Mouse (Mus musculus) heart, postnatal 25 days (tissue): ENCODE data around the gene Exoc6b. TPM values are rescaled to one million over a fixed set of nuclear protein-coding genes. Genes with fewer than 3 reads are reported as not detected.
"Not testable (repeated sequence)": the region's sequence is repeated elsewhere in the genome, so short reads cannot be mapped to it uniquely, and the experiment has no call there.

ENCODE experiments used
- DNase-seq: peaks from one replicate; pipeline ENCODE4 v3.0.0; 2022; ENCODE audit warnings: low spot score
- intact Hi-C: fragments of 180-260 bp; cut with DNase I; formaldehyde crosslinking; loops from one replicate; pipeline ENCODE4 v1.15.1; 2025
- total RNA-seq, 2 experiments: library from RNA; stranded (reverse); gene quantifications; 2 replicates each; pipeline ENCODE4 v1.2.3; 2021

Exoc6b gene
- total RNA-seq, 2 experiments from 2014 or later = 17.4 to 18.5 TPM

DNA sequence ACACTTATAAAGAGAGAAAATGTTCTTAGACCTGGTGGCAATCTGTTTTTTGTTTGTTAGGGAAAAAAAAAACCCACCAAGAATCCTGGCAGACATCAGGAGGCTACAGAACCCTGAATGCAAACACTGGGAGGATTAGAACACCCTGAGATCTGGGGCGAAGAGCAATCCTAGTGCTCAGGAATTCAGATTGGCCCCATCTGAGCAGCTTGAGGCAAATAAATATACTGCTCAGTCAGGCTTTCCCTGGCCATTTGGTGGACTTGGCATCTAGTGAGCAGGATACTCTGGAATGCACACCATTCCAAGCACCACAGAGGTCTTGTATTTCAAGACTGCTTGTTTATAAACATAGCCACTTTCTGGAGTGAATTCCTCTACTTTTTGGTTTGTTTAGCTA, 412.2 kb downstream of the Exoc6b start:
- intact Hi-C loops = no loop called here
- DNase-seq = no peak

DNA sequence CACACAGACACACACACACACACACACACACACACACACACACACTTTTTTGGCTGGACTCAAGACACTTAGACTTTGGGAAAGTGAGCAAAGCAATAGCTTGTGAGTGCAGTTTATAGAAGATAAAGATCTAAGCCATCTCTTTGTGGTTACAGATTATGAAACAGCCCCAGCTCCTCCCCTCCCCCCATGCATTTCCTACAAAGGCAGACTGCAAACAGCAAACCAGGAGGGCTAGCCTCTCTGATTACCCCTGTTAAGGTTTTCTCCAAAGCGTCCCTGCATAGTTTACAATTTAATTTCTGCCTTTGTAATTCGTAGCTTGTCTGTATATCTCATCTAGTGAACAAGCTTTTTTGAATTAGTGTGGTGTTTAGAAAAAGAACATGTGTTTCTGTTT, 412.6 kb downstream of the Exoc6b start:
- intact Hi-C loops = no loop called here

DNA sequence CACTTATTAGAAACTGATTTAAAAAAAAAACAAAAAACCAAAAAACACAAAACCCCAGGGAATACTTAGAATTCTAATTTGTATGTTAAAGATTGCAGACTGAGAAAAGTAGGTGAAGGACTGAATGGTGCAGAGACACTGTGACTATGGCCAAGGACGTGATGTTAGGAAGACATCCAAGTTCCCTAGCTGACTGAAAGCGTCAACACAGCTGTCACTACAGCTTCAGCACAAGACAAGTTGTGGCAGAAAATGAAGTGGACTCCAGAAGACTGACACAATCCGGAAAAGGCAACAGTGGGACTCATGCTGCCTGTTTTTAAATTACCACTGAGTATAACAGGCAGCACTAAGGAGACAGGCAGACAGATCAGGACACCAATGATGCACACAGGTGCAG, 417.4 kb downstream of the Exoc6b start:
- no peak for DNase-seq
- intact Hi-C loops = no loop called here

More for the DNA sequence above, 412.6 kb downstream of the Exoc6b start:
- DNase-seq = no peak

DNA sequence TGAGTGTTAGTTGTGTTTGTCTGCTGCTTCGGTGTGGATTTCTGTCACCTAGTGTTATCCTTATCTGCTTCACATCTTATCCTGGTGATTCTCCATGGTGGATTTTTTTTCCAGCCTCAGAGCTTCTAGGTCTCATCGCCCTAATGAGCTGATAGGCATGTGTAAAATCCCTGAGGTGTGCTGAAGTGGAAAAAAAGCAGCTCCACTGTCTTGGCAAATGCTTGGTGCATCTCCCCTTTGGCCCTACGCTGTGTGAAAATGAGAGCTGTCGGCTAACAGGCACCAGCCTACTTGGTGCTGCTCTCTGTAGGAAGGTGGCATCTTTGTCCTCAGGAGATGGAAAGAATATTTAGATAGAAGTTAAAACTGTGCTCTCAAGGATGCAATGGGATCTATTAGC, 422.1 kb downstream of the Exoc6b start:
- DNase-seq = no peak
- intact Hi-C loops = no loop called here

DNA sequence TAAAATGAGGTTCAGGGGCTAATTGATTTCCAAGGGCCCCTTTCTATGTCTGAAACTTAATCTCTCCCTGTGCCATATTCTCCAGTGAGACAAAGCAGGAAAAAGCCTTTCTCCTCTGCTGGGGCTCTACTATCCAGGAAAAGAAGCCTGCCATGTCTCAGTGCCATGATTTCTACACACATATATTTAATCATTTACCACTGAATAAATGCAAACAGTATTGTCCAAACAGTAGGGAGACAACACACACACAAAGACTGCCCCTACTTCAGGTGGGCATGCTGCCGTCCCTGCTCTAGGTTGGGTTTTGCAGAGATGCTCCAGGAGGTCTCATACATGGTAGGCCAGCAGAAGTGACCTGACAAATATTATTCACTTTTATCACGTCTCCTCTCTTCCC, 422.6 kb downstream of the Exoc6b start:
- no peak for DNase-seq
- intact Hi-C loops = no loop called here

DNA sequence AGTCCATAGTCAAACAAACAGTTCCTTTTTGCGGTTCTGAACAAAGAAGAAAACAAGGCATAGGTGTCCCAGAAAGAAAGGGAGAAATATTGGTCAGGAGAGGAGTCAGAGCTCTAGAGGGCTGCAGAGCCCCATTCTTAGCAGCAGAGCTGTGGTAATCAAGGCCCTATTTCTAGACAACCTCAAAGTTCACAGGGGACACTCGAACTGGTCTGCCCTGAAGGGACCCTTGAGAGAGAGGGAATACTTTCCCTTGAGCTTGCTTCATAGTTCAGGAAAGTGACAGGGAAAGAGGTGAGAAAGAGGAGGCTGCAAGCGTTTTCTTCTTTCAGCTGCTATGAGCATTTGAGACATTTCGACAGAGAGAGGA, 428.3 kb downstream of the Exoc6b start:
- DNase-seq = no peak
- intact Hi-C loops = loop anchor here (2.0 to 5.0 kb wide), 2 partner anchors 54 to 271 kb away; no protein-coding TSS in a partner anchor

DNA sequence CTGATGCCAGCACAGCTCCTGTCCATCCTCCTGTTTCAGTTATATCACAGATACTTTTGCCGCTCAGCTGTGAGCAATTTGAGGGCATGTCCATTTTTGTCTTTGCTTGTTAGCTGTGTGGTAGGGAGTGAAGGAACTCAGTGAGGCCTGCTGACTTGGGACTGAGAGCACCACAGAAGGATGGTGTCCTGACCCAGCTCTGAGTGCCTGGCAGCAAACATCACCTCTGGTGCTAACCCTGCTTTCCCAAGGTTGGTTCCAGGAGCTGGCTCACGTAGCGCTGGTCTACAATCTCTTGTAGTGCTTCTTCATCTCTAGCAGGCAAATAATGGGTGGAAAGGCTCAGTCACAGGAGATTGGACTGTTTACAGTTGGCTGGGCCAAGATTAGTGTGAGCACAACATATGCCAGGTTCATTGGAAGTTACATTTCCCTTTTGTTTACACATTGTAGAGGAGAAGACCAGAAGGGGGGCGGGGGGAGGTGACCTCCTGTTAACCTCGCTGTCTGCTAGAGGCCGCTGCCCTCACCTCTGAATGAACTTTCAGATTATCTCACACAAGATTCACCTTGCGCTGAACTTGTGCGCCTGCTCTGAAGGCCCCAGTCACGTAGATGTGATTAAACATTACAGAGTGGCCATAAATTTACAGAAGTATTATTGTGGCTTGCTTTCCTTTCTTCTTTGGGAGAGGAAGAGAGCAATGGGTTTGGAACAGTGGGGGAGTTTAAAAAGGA, 428.8 kb downstream of the Exoc6b start:
- intact Hi-C loops = loop anchor here (2.0 to 5.0 kb wide), 2 partner anchors 54 to 272 kb away; no protein-coding TSS in a partner anchor
- DNase-seq = peak; percentile 16

DNA sequence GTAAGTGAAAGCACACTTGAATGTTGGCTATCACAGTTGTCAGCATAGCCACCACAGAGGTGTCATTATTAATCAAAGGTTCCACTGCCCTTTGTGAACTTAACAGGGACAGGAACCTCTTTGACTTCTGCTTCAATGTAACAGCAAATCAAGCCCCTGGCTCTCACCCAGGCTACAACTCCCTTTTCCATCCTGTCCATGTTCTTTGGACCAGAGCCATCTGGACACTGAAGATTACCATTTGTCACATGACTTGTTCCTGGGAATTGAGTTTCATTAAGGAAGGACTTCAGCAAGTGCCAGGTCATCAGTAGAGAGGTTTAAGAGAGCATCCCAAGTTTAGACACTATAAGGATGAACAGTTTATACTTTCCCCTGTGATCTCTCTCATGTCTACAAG, 431.1 kb downstream of the Exoc6b start:
- intact Hi-C loops = loop anchor here (5.0 kb wide), 1 partner anchor 254 kb away; no protein-coding TSS in a partner anchor
- peak; percentile 51 for DNase-seq

DNA sequence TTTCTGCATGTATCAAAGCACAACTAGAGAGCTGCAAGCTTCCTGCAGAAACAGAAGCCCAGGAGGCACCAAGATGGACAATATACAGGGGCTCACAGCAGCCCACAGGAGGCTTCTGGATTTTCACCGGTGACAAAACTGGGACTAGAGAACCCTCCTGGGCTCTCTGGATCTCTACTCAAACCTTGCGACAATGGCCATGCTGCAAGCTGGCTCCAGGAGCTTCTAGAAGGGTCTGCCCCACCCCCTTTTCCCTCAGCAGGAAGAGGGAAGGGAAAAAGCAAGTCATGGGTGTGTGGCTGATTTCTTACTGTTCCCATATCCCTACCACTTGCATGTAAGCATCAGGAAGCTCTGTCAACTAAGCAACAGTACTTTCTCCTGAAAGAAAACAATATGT, 437.7 kb downstream of the Exoc6b start:
- DNase-seq = no peak
- intact Hi-C loops = loop anchor here (5.0 kb wide), 1 partner anchor 39 kb away; the partner anchor contains the start of gene Cyp26b1

DNA sequence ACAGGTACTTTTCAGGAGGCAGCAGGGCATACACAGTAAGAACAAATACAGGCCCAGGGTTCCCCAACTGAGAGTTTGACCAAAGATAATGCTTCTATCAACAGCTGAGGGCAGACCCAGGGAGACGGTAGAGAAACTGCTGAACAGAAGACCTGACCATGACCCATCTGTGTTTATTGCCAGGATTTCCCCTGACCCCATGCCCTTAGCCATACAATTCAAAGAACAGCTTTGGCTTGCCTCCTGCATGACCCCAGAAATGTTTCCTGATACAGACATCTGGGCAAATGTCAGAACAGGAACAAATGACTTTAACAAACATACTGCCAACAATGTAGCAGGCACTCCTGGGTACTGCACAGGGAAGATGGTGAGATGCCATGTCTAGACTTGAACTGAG, 439.0 kb downstream of the Exoc6b start:
- intact Hi-C loops = loop anchor here (5.0 kb wide), 1 partner anchor 38 kb away; the partner anchor contains the start of gene Cyp26b1
- DNase-seq = no peak

DNA sequence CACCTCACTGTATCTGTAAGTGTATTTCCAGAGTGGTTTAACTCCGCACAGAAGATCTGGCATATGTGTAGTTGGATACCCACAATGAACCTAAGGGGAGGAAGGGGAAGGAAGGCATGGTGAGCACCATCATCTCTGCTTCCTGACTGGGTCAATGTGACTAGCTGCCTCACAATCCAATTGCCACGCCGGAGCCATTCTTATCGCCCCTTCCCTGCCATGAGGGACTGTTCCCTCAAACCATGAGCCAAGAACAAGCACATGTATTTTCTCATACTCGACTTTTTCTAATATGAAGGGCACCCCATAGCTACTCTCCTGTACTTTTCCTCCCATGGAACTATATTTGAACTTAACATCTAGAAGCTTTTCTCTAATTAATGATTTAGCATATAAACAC, 440.5 kb downstream of the Exoc6b start:
- no peak for DNase-seq
- intact Hi-C loops = no loop called here

DNA sequence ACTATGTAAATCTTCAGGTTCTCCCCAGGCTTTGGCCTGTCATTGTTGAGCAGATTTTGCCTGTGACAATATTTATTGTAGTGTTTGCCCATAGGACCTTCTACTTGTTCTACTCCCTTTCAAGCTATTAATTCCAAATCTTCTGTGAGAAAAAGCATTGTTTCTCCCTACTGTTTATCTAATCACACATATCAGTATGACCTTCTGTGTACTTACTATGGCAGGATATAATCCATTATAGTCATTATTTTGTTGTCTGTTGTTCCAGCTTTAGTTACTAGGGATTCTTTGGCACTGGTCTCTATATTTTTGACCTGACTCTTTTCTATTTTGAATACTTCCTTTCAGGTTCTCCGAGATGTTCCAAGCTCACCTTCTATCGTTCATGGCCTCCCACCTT, 442.9 kb downstream of the Exoc6b start:
- intact Hi-C loops = no loop called here

DNA sequence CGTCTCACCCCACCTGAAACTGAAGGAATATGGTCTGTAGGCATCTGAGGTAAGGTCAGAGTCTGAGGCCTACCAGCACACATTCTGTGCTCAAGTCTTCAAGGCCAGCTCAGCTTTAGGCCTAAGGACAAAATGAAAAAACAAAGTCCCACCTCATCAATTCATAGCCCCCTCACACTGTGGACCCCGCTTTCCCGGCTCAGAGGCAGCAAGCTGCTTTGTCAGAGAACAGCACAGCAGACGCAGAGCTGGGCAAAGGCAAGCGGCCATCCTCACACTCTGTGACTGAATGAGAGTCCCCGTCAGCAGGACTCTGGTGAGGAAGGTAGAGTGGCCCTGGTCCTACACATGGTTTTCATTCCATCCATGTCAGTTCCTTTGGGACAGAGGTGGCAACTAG, 450.1 kb downstream of the Exoc6b start:
- DNase-seq = no peak
- intact Hi-C loops = no loop called here

More for the DNA sequence above, 442.9 kb downstream of the Exoc6b start:
- no peak for DNase-seq

DNA sequence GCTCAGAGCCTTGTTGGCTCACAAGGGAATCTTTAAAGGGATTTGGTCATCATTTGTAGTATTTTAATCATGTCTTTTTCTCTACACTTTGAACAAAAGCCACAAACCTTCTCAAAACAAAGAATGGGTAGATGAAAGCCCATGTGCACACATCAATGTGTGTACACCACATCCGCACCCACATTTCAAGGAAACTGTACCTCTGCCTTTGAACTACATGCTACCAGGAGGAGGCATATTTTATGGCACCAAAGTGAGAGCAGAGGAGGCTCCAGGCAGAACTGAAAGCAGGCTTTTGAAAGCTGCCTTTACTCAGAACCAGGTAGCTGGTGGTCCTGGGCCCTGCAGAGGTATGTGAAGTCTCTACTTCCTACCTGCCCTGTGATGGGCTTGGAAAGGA, 452.3 kb downstream of the Exoc6b start:
- intact Hi-C loops = no loop called here
- no peak for DNase-seq

DNA sequence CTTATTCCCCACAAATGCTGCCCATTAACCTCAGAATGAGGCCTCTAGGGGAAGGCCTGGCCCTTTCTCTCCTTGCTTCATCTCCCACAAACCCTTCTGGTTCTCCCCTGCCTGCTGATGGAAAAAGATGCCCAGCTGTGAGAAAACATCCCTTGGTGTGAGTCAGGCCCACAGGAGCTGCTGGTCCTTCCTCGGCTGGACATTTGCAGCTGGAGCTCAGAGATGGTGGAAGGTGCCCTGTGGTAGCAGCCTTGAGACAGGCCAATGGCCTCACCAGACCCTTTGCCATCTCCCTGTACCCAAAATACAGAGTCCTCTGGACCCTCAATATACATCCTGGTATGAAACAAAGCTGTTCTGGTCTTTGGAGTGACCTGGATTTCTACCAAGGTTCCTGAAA, 452.7 kb downstream of the Exoc6b start:
- DNase-seq = no peak
- intact Hi-C loops = no loop called here

DNA sequence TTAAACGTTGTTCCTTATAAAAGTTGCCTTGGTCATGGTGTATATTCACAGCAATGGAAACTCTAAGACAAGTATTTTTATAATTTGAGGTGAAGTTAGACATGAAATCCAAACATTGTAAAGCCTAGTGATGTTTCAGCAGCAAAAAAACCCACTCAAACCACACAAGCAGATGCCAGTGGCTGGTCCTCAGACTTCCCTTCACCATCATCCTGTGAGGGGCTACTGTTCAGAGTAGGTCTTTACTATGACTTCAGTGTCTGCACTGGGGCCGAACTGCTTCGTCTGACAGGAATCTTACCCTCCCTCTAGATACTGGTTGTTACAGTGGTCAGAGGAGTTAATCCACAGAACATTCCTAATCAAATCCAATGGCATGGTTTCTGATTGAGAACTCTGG, 455.8 kb downstream of the Exoc6b start:
- no peak for DNase-seq
- intact Hi-C loops = no loop called here

DNA sequence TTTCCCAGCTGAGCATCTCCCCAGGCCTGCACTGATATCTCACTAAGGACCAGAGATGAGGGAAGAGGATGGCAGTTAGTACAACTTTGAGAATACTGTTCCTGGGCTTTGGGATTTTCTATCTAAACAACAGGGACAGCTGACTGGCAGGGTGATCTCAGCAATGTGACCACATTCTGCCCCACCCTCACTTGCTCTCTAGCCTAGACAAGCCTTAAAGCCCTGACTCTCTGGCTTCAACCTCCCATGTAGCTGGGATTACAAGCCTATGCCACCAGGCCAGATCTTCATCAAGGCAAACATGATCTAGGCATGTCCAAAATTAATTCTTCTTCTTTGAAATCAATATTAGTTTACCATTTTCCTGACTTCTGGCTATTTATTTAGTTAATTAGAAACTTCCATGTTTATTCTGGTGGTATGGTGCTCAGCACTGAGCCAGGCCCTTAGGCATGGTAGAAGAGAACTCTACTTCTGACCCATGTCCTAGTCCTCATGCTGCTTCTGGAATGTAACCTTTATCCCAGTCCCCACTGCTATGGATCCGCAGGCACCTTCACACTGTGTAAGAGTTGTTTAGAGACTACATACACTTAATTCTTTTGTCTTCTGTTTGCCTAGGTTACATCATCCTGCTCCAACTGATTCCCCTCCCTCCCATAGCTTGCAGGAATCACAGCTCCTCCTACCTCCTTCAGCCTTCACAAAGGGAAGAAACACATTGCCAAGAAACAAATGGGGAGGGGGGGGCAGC, 468.0 kb downstream of the Exoc6b start:
- intact Hi-C loops = no loop called here
- DNase-seq = no peak

DNA sequence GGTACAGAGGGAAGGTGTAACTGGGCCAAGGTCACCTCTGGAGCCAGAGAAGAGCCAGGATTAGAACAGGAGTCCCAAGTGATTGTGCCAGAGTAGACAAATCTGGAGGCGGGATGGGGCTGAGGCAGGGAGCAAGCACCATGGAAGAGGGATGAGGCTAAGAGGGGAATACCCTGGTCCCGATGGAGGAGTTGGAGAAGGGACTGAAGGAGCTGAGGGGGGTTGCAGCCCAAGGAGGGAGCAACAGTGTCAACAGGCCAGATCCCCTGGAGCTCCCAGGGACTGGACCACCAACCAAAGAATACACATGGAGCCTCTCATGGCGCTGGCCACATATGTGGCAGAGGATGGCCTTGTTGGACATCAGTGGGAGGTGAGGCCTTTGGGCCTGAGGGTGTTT, 470.0 kb downstream of the Exoc6b start:
- DNase-seq = not testable (repeated sequence)

DNA sequence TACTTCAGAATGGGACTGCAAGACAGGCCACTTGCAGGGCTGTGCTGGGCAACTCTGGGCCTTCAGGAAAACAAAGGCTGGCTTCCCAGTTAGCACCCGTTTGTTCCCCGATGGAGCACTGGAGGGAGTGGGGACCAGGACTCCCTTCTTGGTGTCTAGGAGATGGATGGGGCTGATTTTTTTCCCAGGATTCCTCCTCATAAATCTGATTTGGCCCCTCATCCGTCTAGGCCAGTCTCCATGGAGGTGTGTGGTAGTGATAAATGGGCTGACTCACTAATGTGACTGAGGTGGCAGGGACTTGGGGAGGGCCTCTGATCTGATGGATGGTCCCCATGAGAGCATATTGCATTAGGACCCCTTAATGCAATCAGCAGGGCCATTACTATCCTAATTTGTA, 470.6 kb downstream of the Exoc6b start:
- DNase-seq = no peak
- intact Hi-C loops = no loop called here

More for the DNA sequence above, 470.0 kb downstream of the Exoc6b start:
- intact Hi-C loops = not testable (repeated sequence)

DNA sequence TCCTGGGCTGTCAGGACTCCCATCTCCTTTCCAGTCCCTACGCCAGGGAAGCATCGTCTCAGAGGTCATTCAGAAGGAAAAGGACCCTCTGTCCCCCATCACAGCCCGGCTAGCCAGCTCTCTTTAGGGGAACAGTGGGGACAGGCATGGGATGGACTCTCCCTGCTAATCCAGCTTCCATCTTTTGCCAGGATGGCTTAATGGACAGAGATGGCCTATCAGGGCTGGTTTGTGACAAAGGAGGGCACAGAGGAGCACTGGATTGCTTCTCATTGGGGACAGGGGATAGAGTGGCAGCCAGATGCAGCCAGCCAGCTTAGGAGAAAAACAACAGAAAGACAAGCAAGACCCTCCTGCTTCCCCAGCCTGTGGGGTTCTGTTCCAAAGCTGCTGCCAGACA, 474.7 kb downstream of the Exoc6b start:
- DNase-seq = no peak
- intact Hi-C loops = loop anchor here (5.0 kb wide), 3 partner anchors 38 to 318 kb away; no protein-coding TSS in a partner anchor

DNA sequence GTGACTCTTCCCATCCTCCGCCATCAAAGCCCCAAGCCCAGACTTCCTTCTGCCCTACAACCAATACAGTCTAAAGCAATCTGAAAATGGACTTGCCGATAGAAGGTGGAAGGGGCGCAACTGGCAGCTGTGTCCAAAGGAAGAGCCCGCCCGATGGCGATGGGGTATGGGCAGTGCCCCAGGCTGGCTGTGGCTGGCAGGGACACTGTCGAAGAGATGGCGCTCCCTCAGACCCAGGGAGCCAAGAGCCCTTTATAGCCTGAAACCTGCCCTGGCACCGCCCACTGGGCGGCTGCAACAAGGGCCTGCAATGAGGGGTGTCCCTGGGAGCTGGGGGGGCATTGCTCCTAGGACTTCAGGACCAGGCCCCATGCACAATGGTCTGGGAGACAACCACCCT, 475.6 kb downstream of the Exoc6b start, which contains the start of gene Cyp26b1:
Gene Cyp26b1 (minus strand): TSS at position 216 of the 400 bp plus-strand sequence.
- intact Hi-C loops = loop anchor here (5.0 kb wide), 3 partner anchors 39 to 319 kb away; no protein-coding TSS in a partner anchor
- DNase-seq = no peak
